Mouse (Mus musculus) megakaryocyte-erythroid progenitor cell, adult 5-6 weeks (primary cell): ENCODE results near the gene Mterf1a. TPM values are rescaled to one million over a fixed set of nuclear protein-coding genes. Genes with fewer than 3 reads are reported as not detected.
"Not testable (repeated sequence)": the region's sequence is repeated elsewhere in the genome, so short reads cannot be mapped to it uniquely, and the experiment has no call there.

Source experiments
- ATAC-seq: replicated peaks from 2 replicates; pipeline ENCODE4 v1.8.0; 2016; ENCODE audit warnings: mild to moderate bottlenecking, inconsistent platforms; ENCODE audit not compliant: severe bottlenecking, poor library complexity, low FRiP score, low TSS enrichment
- total RNA-seq, 2 experiments: library from RNA; stranded (forward) in 1 of 2; stranded (reverse) in 1 of 2; fragments of 200-1000, 215-1000 nt in 1 of 2; fragments of >200 nt in 1 of 2; fragmentation: Nextera tagmentation in 1 of 2; gene quantifications; 2 replicates each; pipeline ENCODE4 v1.2.3; 2014 to 2017

Mterf1a gene
- total RNA-seq (2014; fragmentation: Nextera tagmentation) (9.2 and 13.4 TPM in 2 replicates), total RNA-seq (2017) (12.5 and 21.6 TPM in 2 replicates)

DNA sequence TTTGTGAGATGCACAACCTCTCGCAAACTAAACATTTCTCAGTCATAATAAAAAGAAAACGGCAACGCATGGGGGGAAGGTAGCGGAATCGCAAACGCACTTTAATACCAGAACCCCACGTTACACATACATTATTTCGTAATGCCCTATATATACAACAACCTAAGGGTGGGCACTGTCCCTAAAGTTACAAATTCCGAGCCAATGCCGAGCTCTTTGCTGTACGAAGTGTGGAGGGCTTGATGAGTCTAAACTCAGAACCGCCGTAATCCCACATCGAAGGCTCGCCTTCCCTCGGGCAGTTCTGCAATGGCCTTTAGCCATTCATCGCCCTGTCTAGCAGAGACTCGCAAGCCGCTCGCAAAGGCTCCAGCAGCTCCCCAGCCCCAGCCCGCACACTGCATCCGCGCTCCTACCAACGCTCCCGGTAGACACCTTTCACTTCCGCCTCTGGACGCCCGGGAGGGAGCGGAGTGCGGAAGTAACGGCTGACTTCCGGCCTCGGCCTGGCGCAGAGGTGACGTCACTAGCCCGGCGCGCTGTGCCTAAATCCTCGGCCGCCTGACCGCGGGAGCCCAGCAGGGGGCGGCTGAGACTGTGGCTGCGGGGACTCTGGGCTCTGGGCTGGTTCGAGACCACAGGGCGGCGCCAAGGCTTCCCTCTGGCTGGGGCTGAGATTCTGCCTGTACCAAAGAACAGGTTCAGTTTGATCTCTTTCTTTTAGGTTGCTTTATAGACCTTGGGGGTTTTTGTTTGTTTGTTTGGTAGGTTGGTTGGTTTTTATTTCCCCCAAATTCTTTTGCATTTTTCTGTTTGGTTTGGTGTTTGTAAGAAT is at the start of gene Mterf1a:
TSS of gene Mterf1a (minus strand) at position 475 of the 835 bp plus-strand sequence.
- ATAC-seq, result peak; percentile 100

DNA sequence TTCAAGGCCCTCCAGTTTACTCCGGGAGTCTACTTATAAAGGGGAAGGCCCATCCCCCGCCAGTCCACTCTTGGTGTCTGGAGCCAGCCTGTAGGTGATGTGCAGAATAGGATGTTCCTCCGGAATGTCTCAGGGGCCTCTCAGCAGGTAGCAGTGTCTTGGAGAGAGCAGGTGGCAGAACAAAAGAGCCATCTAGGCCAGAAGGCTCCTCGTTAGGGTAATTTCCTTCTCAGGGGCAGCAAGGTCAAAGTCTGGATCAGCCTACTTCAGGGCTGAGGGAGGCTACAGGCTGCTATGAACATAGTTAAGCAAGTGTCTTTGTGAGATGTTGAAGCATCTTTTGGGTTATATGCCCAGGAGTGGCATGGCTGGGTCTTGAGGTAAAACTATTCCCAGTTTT is 49.4 kb upstream of the Mterf1a start:
- not testable (repeated sequence) for ATAC-seq

DNA sequence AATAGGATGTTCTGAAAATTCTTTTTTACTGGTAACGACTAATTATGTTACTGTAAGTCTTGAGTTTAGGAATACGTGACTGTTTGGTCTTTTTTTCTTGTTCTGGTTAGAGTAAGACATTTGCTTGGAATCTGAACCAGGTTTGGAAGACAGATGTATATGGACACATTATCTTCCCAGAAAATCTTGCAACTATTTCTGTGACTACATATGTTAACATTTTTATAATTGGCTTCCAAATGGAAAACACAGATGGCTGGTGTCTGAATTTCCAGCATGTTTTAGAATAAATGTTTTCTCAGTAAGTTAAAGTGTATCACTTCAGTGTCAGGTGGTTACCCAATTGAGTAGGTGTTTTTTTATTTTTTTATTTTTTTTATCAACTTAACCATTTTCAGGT is 47.5 kb upstream of the Mterf1a start:
- no peak for ATAC-seq

DNA sequence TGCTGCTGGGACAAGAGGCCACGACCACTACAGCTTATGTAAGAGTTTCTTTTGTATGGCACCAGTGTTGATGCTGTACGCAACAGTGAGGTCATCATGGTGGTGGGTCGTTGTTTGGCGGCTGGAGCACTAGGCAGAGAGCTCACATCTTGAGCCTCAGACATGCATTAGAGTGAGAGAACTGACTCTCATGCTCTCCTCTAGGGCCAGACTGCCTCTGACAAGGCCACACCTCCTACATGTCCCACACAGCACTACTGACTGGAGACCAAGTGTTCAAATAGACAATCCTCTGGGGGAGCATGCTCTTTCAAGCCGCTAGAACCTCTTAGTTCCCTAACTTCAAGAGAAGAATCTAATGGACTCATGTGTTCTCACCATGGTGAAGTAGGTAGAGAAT is 45.6 kb upstream of the Mterf1a start:
- no peak for ATAC-seq

DNA sequence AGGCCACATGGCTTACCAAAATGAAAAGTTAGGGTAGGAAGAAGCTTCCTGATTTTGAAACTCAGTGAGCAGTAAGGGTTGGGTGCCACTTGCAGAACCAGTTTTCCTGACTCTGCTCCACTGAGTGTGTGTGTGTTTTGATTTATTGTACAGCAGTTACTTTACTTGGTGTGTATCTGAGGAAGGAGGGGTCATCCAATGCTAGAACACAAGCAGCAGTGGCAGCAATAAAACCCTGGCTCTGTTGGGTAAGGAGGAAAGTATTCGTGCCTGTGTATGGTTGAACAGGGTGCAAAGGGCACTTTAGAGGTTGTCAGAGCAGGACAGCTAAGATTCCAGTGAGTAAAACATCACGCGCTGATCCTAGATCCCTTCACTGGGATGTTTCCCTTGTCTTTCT is 45.2 kb upstream of the Mterf1a start:
- no peak for ATAC-seq

DNA sequence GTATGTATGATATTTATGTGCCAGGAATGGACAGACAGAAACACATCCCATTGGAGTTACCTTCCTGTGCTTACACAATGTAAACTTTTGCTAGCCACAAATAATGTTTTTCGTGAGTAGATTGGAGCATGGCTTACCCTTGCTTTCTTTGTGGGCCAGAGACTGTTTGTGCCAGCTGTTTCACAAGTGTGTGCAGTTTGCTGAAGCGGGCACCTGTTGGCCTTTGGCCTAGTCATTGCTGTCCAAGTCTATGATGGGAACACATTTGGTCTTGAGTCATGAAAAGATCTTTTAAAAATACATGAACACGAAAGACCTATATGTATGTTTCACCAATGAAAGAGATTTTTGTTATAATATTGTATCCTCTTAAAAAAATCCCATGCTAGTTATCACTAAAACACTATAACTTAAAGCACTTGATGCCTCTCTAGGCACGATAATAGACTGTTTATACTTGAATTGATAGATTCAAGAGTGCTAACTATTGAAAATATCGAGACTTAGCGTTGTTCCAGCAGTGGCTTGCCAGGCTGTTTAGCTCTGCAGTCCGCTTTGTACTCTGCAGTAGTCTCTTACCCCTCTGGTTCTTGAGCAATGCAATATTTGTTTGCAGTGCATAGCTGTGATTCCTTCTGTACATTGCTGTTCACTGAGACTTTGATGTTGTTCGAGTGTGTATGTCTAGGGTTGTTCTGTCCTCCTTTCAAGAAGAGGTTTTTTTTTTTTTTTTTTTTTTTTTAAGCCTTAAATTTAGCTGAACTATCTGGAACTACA is 42.2 kb upstream of the Mterf1a start:
- no peak for ATAC-seq

DNA sequence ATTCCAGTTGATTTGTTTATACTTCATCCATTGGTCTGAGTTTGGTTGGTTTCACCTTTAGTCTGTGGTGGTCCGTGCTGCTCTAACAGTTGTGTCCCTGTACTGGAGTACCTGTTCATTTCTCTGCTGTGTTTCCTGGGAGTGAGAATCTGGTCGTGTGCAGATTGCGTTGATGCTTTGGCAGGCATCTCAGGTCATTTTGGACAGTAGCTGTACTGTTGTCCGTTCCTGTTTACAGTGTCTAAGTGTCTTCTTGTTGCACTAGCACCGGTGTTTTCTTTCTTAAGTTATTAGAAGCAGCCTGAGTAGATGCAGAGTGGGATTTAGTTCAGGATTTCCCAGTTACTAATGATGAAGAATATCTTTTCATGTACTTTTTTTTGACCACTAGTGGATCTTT is 41.5 kb upstream of the Mterf1a start:
- no peak for ATAC-seq

DNA sequence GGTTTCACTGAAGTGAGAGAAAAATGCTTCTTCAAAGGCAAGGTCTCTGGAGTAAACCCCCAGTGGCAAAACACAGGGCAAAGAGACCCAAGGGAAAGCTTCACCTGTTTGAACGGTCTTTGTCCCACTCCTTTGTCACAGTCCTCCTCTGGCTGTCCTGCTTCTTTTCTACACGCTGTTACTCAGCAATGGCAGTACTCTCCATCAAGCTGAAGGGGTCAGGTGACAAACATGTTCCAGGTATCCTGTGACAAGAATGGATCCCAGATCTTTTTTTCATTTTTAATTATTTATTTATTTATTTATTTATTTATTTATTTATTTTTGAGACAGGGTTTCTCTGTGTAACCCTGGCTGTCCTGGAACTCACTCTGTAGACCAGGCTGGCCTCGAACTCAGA is 39.8 kb upstream of the Mterf1a start:
- ATAC-seq, result no peak

DNA sequence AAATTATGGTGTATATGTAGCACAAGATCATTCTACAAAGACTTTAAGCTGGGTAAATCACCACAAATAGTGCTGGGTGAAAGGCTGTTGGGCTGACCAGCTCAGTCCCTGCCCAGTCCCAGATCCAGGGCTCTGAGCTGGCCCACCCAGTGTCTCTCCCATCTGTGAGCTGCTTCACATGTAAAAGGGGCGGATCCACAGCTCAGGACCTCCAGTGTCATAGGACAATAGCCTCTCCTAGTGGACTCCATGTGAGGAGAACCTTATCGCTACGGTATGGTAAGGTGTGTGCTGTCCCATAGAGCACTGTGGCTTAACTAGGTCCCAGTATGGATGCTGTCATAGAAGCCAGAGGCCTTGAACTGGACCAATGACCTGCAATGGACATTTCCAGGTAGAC is 37.9 kb upstream of the Mterf1a start:
- ATAC-seq, result no peak

DNA sequence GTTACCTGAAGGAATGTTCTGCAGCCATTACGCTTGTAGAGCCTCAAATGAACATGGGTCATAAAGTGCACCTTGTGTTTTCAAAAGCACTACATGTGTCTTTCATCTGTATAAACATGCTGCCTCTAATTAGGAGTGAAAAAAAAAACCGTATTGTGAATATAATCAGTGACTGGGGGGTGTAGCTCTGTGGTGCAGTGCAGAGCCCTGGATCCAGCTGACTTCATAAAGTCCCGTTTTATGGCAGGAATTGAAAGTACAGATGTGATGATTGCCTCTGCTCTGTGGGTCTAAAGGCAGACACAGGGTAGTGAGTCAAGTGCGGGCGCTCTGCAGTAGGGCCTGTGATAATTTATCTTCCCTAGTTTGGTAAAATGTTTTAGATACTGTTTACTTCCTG is 37.0 kb upstream of the Mterf1a start:
- no peak for ATAC-seq

DNA sequence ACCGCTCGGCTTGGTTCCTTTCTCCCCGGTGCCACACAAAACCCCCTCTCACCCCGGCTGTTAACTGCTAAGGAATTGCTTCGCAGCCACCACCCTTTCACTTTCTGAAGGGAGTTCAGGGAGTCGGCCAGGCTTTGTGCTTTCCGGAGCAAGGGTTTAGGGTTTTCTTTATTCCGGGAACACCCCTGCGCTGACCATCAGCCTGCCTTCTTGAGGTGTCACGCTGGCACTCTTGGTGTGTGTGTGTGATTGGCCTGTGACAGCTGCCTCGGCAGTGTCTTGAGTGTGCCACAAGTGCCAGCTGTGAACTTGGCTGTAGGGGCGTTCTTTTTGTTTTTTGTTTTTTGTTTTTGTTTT is 34.9 kb upstream of the Mterf1a start:
- peak; percentile 80 for ATAC-seq

DNA sequence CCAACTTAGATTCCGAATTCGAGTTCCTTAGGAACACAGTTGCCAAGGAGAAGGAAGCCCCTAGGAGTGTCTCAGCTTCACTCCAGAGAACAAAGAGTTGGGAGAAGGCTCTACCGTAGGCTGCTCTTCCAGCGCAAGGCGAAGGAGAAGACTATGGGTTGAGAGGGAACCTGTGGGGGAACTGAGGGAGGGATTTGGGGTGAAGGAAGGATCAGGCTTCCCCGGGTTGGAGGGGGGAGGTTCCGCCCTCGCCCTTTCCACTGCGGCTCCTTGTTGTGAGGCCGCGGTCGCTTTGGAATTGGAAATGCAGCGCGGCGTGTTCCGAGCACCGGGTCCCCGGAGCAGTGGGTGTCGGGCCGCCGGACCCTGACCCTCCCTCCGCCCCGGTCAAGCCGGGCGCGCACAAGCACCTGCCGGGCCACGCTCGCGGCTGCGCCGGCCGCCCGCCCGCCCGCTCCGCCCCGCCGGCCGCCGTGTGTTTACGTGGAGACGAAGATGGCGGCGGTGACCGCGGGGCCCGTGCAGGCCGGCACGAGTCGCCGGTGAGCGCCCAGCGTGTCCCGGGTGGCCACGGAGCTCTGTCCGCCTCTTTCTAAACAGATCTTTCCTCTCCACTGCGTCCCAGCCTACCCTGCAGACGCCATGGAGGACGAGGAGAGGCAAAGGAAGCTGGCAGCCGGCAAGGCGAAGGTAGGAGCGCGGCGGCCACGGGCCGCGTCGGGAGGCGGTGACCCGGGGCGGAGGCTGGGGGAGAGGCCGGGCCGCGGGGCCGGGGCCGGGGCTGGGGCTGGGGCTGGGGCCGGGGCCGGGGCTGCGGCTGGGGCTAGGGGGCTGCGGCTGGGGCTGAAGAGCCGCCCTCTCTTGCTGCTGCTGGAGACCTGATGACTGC is 34.3 kb upstream of the Mterf1a start, which contains the start of gene Akap9:
TSS of gene Akap9 (plus strand) at position 254 of the 889 bp plus-strand sequence.
- ATAC-seq, result peak; percentile 72

DNA sequence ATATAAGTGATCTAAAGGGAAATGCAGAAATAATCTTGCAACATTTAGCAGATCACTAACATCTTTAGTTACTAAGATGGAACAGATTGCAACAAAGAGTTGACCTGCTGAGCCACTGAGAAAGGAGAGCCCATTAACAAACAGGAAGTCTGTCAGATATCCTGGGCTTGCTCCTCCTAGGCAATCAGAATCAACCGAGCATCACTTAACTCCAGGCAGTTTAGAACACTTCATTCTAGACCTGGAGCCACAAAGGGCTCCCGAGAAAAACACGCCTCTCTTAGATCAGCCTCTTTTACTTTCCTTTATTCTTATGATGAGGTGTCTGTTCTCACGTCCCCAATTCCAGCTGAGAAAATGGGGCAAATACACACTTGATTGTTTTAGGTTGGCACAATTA is 32.9 kb upstream of the Mterf1a start:
- no peak for ATAC-seq

DNA sequence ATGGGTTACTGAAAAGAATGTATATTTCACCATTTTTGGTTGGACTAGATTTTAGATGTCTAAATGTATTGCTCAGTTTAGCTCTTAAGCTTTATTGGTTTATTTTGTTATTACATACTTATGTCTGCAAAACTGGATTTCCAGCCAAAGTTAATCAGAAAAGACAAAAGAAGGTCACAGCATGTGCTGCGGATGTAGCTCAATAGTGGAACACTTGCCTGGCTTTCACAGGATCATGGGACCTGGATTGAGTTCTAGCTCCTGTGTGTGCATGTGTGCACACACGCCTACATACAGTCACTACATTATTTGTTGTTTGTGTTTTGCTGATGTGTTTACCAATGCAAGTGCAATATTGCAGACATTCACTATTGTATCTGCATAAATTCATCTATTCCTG is 28.6 kb upstream of the Mterf1a start:
- ATAC-seq, result no peak

DNA sequence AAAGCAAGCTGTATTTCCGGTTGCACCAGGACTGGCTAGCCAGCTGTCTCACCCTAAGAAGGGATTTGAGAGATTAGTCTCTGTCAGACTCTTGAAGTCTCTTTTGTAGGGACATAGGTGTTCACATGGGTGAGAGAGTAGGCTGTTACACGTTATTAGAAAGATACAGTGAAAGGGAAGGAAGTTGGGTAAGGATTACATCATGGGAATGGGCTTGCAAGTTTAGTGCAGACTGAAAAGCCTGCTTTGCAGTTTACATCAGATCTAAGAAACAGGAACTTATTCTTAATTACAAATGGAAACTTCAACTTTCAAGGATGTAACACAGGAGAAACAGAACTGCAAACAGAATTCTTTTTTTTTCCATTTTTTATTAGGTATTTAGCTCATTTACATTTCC is 11.7 kb upstream of the Mterf1a start:
- ATAC-seq, result no peak

DNA sequence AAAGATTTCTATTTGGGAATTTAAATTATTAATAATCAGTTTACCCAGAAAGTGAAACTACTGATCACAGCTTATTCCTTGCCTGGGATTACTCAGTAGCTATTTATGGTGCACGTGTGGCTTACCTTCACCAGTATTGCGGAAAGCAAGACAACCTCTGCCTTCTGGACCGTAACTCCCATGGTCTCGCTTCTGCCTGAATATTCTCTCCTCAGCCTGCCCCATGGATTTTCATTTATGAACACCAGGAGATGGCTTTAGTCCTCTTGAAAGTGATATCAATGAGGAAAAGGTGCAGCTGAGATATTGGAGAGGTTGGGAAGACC is 524 bp upstream of the Mterf1a start:
- not testable (repeated sequence) for ATAC-seq

DNA sequence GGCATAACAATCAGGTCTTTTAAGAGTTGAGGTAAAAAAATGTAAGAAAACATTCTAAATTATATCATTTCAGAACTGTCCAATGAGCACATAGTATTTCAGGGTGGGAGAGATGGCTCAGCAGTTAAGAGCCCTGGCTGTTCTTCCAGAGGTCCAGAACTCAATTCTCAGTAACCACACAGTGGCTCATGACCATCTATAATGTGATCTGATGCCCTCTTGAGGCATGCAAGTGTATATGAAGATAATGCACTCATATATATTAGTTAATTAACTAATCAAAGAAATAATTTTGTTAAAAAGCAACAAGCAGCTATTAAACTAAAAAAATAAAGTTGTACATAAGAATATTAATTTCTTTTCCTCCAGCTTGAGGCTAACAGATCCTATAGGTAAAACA is 4.5 kb downstream of the Mterf1a start:
- no peak for ATAC-seq

DNA sequence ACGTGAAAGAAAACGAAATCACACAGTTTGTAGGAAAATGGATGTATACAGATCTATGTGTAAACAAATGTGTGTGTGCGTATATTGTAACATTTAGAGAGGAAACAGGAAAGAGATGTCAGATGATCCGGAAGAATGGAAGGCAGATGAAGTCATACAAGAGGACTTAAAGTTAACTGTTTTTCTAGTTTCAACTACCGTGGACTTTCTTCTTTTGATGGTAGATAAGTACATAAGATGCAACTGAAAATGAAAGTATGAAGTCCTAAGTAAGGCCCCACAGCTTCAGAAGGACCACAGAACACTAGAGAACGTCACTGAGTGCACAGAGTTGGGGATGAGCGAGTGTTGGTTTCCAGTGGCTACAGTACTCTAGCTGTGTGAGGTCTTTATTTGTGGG is 6.9 kb downstream of the Mterf1a start:
- ATAC-seq, result not testable (repeated sequence)

DNA sequence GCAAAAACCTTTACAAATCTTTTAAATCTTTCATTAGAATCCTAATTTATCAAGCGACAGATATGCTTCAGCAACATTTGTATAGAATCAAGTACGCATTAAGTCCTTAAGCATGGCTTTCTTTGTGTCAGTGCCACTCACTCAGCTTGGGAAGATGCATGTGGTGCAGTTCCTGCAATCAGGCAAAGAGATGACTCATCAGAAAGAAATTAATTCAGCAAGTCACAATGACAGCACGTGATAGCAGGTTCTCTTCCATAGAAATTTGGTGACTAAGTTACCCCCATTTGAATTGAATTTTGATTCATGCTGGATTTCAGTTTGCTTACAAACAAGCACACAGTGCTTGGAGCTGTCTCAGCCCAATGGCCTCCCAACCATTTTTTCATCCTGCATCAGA is 20.2 kb downstream of the Mterf1a start:
- no peak for ATAC-seq

DNA sequence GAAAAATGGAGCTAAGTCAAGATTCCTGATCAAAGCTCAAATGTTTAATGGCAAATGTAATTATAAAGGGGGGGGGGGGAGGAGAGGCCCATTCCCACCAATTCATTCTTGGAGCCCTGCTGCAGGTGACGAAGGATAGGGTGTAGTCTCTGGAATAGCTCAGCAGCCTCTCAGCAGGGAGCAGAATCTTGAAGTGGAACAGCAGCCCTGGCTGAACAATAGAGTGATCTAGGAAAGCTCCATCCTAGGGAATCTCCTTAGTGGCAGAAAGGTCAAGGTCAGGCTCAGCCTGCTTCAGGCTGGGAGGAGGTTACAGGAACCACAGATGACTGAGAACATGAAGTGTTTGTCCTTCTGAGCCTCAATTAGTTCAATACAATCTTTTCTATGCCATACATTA is 21.4 kb downstream of the Mterf1a start:
- ATAC-seq, result no peak
